Mouse (Mus musculus): ENCODE results near the gene Cyb5d1. TPM values are rescaled to one million over a fixed set of nuclear protein-coding genes. Genes with fewer than 3 reads are reported as not detected.

Gene Cyb5d1
- polyA plus RNA-seq, 1 experiment from 2014 or later = 27.4 TPM

- no peaks in the 10 kb centered on the region for H3K27me3 ChIP-seq (ENCODE audit: insufficient read depth, poor library complexity, severe bottlenecking)
- H3K4me1 ChIP-seq = peaks cover 57% of the 10 kb centered on the region
- WGBS = under 1% methylated on average over 22 of the region's 22 CpGs
- no peaks in the 10 kb centered on the region for H3K9me3 ChIP-seq
- peak overlapping the region; percentile 99 for H3K4me3 ChIP-seq
- H3K27ac ChIP-seq = peak overlapping the region; percentile 100
- H3K36me3 ChIP-seq = peaks cover 18% of the 10 kb centered on the region
- no peak for DNase-seq (ENCODE audit: low spot score)
Measured at GRCm38 (mm10) chr11:69366855-69367615, 28.4 kb downstream of the Cyb5d1 start.

GRCm38 (mm10) chr11:69366157-69366854 is 29.1 kb downstream of the Cyb5d1 start:
- Histone ChIP-seq H3K27me3 (ENCODE audit: insufficient read depth, poor library complexity, severe bottlenecking) (no peaks in the 10 kb centered on the region), H3K9me3 (no peaks in the 10 kb centered on the region), H3K4me3 (peak overlapping the region; percentile 99), H3K4me1 (peaks cover 49% of the 10 kb centered on the region), H3K36me3 (peaks cover 26% of the 10 kb centered on the region), H3K27ac (peak overlapping the region; percentile 100)
- peak; percentile 95 for DNase-seq (ENCODE audit: low spot score)
- 3% methylated on average over 26 of the region's 26 CpGs for WGBS

GRCm38 (mm10) chr11:69365722-69366121 is 29.7 kb downstream of the Cyb5d1 start:
- Histone ChIP-seq H3K4me1 (peaks cover 44% of the 10 kb centered on the region), H3K9me3 (no peaks in the 10 kb centered on the region), H3K36me3 (peaks cover 32% of the 10 kb centered on the region), H3K27ac (peak overlapping the region; percentile 100), H3K27me3 (ENCODE audit: insufficient read depth, poor library complexity, severe bottlenecking) (no peaks in the 10 kb centered on the region), H3K4me3 (peak overlapping the region; percentile 99)
- DNase-seq (ENCODE audit: low spot score) = no peak
- WGBS = 31% methylated on average over 6 of the region's 6 CpGs

GRCm38 (mm10) chr11:69364910-69365309 is 30.5 kb downstream of the Cyb5d1 start:
- Histone ChIP-seq H3K27ac (peak overlapping the region; percentile 100), H3K9me3 (no peaks in the 10 kb centered on the region), H3K36me3 (peaks cover 40% of the 10 kb centered on the region), H3K27me3 (ENCODE audit: insufficient read depth, poor library complexity, severe bottlenecking) (no peaks in the 10 kb centered on the region), H3K4me1 (peaks cover 41% of the 10 kb centered on the region), H3K4me3 (peak overlapping the region; percentile 99)
- DNase-seq (ENCODE audit: low spot score) = no peak
- WGBS = 5% methylated on average over 6 of the region's 6 CpGs

- H3K4me1 ChIP-seq = peaks cover 41% of the 10 kb centered on the region
- WGBS = 59% methylated on average over 8 of the region's 8 CpGs
- no peaks in the 10 kb centered on the region for H3K27me3 ChIP-seq (ENCODE audit: insufficient read depth, poor library complexity, severe bottlenecking)
- H3K9me3 ChIP-seq = no peaks in the 10 kb centered on the region
- peak overlapping the region; percentile 36; the same call in 1 of the 2 replicates for H3K27ac ChIP-seq
- no peak for DNase-seq (ENCODE audit: low spot score)
- 0 out of 2 replicates have a peak overlapping the region, but pooled peaks have one; percentile 99 for H3K4me3 ChIP-seq
- peaks cover 45% of the 10 kb centered on the region for H3K36me3 ChIP-seq
Measured at GRCm38 (mm10) chr11:69364376-69364775, 31.1 kb downstream of the Cyb5d1 start.

GRCm38 (mm10) chr11:69362479-69362878 is 33.0 kb downstream of the Cyb5d1 start:
- Histone ChIP-seq H3K4me3 (no peak overlapping the region), H3K27me3 (ENCODE audit: insufficient read depth, poor library complexity, severe bottlenecking) (no peaks in the 10 kb centered on the region), H3K9me3 (no peaks in the 10 kb centered on the region), H3K27ac (no peak overlapping the region), H3K36me3 (peaks cover 64% of the 10 kb centered on the region), H3K4me1 (peaks cover 30% of the 10 kb centered on the region)
- 73% methylated on average over 2 of the region's 2 CpGs for WGBS
- DNase-seq (ENCODE audit: low spot score) = no peak

- no peak for DNase-seq (ENCODE audit: low spot score)
- H3K36me3 ChIP-seq = peaks cover 69% of the 10 kb centered on the region
- 79% methylated on average over 7 of the region's 7 CpGs for WGBS
- H3K27me3 ChIP-seq (ENCODE audit: insufficient read depth, poor library complexity, severe bottlenecking) = no peaks in the 10 kb centered on the region
- H3K27ac ChIP-seq = no peak overlapping the region
- H3K4me1 ChIP-seq = peaks cover 25% of the 10 kb centered on the region
- no peaks in the 10 kb centered on the region for H3K9me3 ChIP-seq
- H3K4me3 ChIP-seq = no peak overlapping the region
Measured at GRCm38 (mm10) chr11:69362021-69362420, 33.4 kb downstream of the Cyb5d1 start.

GRCm38 (mm10) chr11:69357690-69358089 is 37.7 kb downstream of the Cyb5d1 start:
- no peak for DNase-seq (ENCODE audit: low spot score)
- WGBS = 88% methylated on average over 12 of the region's 12 CpGs
- H3K36me3 ChIP-seq = peaks cover 98% of the 10 kb centered on the region
- no peak overlapping the region for H3K27ac ChIP-seq
- 0 out of 2 replicates have a peak, but pooled peaks cover under 1% of the 10 kb centered on the region for H3K4me1 ChIP-seq
- H3K9me3 ChIP-seq = no peaks in the 10 kb centered on the region
- H3K4me3 ChIP-seq = no peak overlapping the region
- H3K27me3 ChIP-seq (ENCODE audit: insufficient read depth, poor library complexity, severe bottlenecking) = no peaks in the 10 kb centered on the region

- Histone ChIP-seq H3K27me3 (ENCODE audit: insufficient read depth, poor library complexity, severe bottlenecking) (no peaks in the 10 kb centered on the region), H3K4me3 (no peak overlapping the region), H3K9me3 (no peaks in the 10 kb centered on the region), H3K4me1 (no peaks in the 10 kb centered on the region), H3K27ac (no peak overlapping the region), H3K36me3 (peaks cover 99% of the 10 kb centered on the region)
- no peak for DNase-seq (ENCODE audit: low spot score)
- WGBS = 84% methylated on average over 5 of the region's 5 CpGs
Measured at GRCm38 (mm10) chr11:69356544-69356943, 38.9 kb downstream of the Cyb5d1 start.

- no peak for DNase-seq (ENCODE audit: low spot score)
- Histone ChIP-seq H3K4me3 (no peak overlapping the region), H3K36me3 (peaks cover 87% of the 10 kb centered on the region), H3K27ac (no peak overlapping the region), H3K4me1 (no peaks in the 10 kb centered on the region), H3K9me3 (no peaks in the 10 kb centered on the region), H3K27me3 (ENCODE audit: insufficient read depth, poor library complexity, severe bottlenecking) (no peaks in the 10 kb centered on the region)
- WGBS = 81% methylated on average over 26 of the region's 26 CpGs
Measured at GRCm38 (mm10) chr11:69346441-69346840, 49.0 kb downstream of the Cyb5d1 start.

Other genes starting within 250 kb of the Cyb5d1 start
- gene Alox12b, start 238.6 kb downstream of the Cyb5d1 start, polyA plus RNA-seq (2016; fragmentation: Nextera tagmentation; extraction: Ambion mirVana) = not detected in 2 replicates
- 1.1 and 1.2 TPM in 2 replicates for gene Alox8, start 197.8 kb downstream of the Cyb5d1 start, polyA plus RNA-seq (2016; fragmentation: Nextera tagmentation; extraction: Ambion mirVana)
- 0.24 and 0.46 TPM in 2 replicates for gene Gucy2e, start 158.6 kb downstream of the Cyb5d1 start, polyA plus RNA-seq (2016; fragmentation: Nextera tagmentation; extraction: Ambion mirVana)
- 20.7 and 21.4 TPM in 2 replicates for gene Cntrob, start 71.9 kb downstream of the Cyb5d1 start, polyA plus RNA-seq (2016; fragmentation: Nextera tagmentation; extraction: Ambion mirVana)
- 155 and 186 TPM in 2 replicates for gene Trappc1, start 71.7 kb downstream of the Cyb5d1 start, polyA plus RNA-seq (2016; fragmentation: Nextera tagmentation; extraction: Ambion mirVana)
- 0.45 and 0.59 TPM in 2 replicates for gene Kcnab3, start 69.4 kb downstream of the Cyb5d1 start, polyA plus RNA-seq (2016; fragmentation: Nextera tagmentation; extraction: Ambion mirVana)
- gene Rnf227, start 55.2 kb downstream of the Cyb5d1 start, polyA plus RNA-seq (2016; fragmentation: Nextera tagmentation; extraction: Ambion mirVana) = 6.4 and 9.8 TPM in 2 replicates
- gene Chd3, start 26.2 kb downstream of the Cyb5d1 start, polyA plus RNA-seq (2016; fragmentation: Nextera tagmentation; extraction: Ambion mirVana) = 15.8 and 26.5 TPM in 2 replicates
- gene Naa38, start 144 bp downstream of the Cyb5d1 start, polyA plus RNA-seq (2016; fragmentation: Nextera tagmentation; extraction: Ambion mirVana) = 158 and 165 TPM in 2 replicates
- 38.9 and 52.5 TPM in 2 replicates for gene Tmem88, start 2.6 kb upstream of the Cyb5d1 start, polyA plus RNA-seq (2016; fragmentation: Nextera tagmentation; extraction: Ambion mirVana)
- 20.9 and 26.9 TPM in 2 replicates for gene Kdm6b, start 18.0 kb upstream of the Cyb5d1 start, polyA plus RNA-seq (2016; fragmentation: Nextera tagmentation; extraction: Ambion mirVana)
- 0.18 and 0.95 TPM in 2 replicates for gene Dnah2, start 153.5 kb upstream of the Cyb5d1 start, polyA plus RNA-seq (2016; fragmentation: Nextera tagmentation; extraction: Ambion mirVana)
- gene Efnb3, start 164.6 kb upstream of the Cyb5d1 start, polyA plus RNA-seq (2016; fragmentation: Nextera tagmentation; extraction: Ambion mirVana) = 61.0 and 89.9 TPM in 2 replicates
- gene Wrap53, start 184.6 kb upstream of the Cyb5d1 start, polyA plus RNA-seq (2016; fragmentation: Nextera tagmentation; extraction: Ambion mirVana) = 27.2 and 32.4 TPM in 2 replicates
- gene Trp53, start 184.7 kb upstream of the Cyb5d1 start, polyA plus RNA-seq (2016; fragmentation: Nextera tagmentation; extraction: Ambion mirVana) = 104 and 161 TPM in 2 replicates
- gene Atp1b2, start 210.3 kb upstream of the Cyb5d1 start, polyA plus RNA-seq (2016; fragmentation: Nextera tagmentation; extraction: Ambion mirVana) = 15.6 and 24.1 TPM in 2 replicates
- 0.25 and 7.5 TPM in 2 replicates for gene Shbg, start 222.3 kb upstream of the Cyb5d1 start, polyA plus RNA-seq (2016; fragmentation: Nextera tagmentation; extraction: Ambion mirVana)
- 18.8 and 21.8 TPM in 2 replicates for gene Sat2, start 226.4 kb upstream of the Cyb5d1 start, polyA plus RNA-seq (2016; fragmentation: Nextera tagmentation; extraction: Ambion mirVana)
- 31.5 and 44.7 TPM in 2 replicates for gene Fxr2, start 237.4 kb upstream of the Cyb5d1 start, polyA plus RNA-seq (2016; fragmentation: Nextera tagmentation; extraction: Ambion mirVana)